Mouse (Mus musculus) E14TG2a.4 (cell line): ENCODE data around the gene Gm26602.

Experiments used
- CTCF ChIP-seq: conservative IDR thresholded peaks from 2 replicates; pipeline ENCODE4 v1.5.1; 2014; ENCODE audit warnings: low read length
- NANOG ChIP-seq: IDR thresholded peaks from 2 replicates; pipeline ENCODE4 v1.6.1; 2014; ENCODE audit warnings: borderline replicate concordance, low read length, mixed read lengths
- POU5F1 ChIP-seq: IDR thresholded peaks from 2 replicates; pipeline ENCODE4 v1.6.1; 2014; ENCODE audit warnings: low read length, borderline replicate concordance

DNA sequence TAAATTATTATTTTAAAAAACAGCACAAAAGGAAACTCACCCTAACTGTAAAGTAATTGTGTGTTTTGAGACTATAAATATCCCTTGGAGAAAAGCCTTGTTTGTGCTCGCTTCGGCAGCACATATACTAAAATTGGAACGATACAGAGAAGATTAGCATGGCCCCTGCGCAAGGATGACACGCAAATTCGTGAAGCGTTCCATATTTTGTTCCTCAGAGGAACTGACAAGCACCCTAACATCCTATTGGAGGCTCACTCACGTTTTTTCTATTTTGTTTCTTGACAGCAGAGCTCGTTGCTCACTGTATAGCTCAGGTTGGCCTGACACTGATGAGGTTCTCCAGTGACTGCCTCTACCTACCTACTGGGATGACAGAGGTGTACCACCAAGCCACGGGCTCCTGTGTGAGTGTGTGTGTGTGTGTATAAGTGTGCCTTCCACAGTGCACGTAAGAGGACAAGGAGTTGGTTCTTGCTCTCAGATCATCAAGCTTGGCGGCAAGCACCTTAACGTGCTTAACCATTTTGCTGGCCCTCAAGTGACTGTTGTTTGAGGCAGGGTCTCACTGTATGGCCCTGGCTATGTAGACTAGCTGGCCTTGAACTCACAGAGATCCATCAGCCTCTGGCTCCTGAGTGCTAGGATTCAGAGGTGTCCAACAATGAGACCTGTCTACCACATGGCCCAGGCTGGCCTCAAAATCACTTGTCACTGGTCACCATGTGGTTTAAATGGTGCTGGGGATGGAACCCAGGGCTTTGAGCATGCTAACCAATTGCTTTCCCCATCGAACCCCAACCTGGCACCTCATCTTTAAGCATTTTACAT, 1.3 kb upstream of the Gm26602 start:
- TF ChIP-seq NANOG: no peak
- TF ChIP-seq CTCF: no peak
- TF ChIP-seq POU5F1: no peak
